Mouse (Mus musculus) stomach, embryonic 16.5 days (tissue): ENCODE results near the gene Fyb. TPM values are rescaled to one million over a fixed set of nuclear protein-coding genes. Genes with fewer than 3 reads are reported as not detected.

Experiments used
- ATAC-seq: fragments of 200-750 bp; cut with Nextera tagmentation; 2 replicates; pipeline ENCODE4 v1.8.0; 2017; ENCODE audit warnings: moderate number of reproducible peaks, moderate TSS enrichment; ENCODE audit not compliant: insufficient read depth, low FRiP score
- H3K27ac ChIP-seq: fragments of 300-500 bp; sonication (generic); 2 replicates; pipeline ENCODE4 v1.5.1; 2014; ENCODE audit warnings: low read length
- H3K27me3 ChIP-seq: fragments of 300-500 bp; sonication (generic); 2 replicates; pipeline ENCODE4 v1.6.1; 2014; ENCODE audit warnings: low read length, control low read depth, mixed read lengths; ENCODE audit not compliant: control insufficient read depth, insufficient read depth
- H3K36me3 ChIP-seq: fragments of 300-500 bp; sonication (generic); 2 replicates; pipeline ENCODE4 v1.6.1; 2014; ENCODE audit warnings: low read length; ENCODE audit not compliant: control insufficient read depth, insufficient read depth
- H3K4me1 ChIP-seq: fragments of 300-500 bp; sonication (generic); 2 replicates; pipeline ENCODE4 v1.6.1; 2014; ENCODE audit warnings: low read length, control low read depth, mixed read lengths; ENCODE audit not compliant: control insufficient read depth, insufficient read depth
- H3K4me2 ChIP-seq: fragments of 300-500 bp; sonication (generic); 2 replicates; pipeline ENCODE4 v1.6.1; 2014; ENCODE audit warnings: low read depth, low read length, mixed read lengths
- H3K4me3 ChIP-seq: fragments of 300-500 bp; sonication (generic); replicated peaks from 2 replicates; pipeline ENCODE4 v1.5.1; 2014; ENCODE audit warnings: mild to moderate bottlenecking, low read length
- H3K9ac ChIP-seq: fragments of 300-500 bp; sonication (generic); 2 replicates; pipeline ENCODE4 v1.6.1; 2014; ENCODE audit warnings: low read length
- H3K9me3 ChIP-seq: fragments of 300-500 bp; sonication (generic); replicated peaks from 2 replicates; pipeline ENCODE4 v1.6.1; 2016; ENCODE audit warnings: low read length, control low read depth; ENCODE audit not compliant: control insufficient read depth
- WGBS: fragments of 180-500 bp; shearing (Covaris S2); extraction: QIAGEN DNeasy Blood & Tissue Kit; methylation state at CpG from one replicate; pipeline ENCODE4 v1.1.7; 2014; 5-methylcytosine and 5-hydroxymethylcytosine counted together
- polyA plus RNA-seq: library from polyadenylated mRNA; unstranded; fragments of >200 nt; fragmentation: Nextera tagmentation; extraction: Ambion mirVana; gene quantifications from 2 replicates; pipeline ENCODE4 v1.2.1, GENCODE M21; 2015

The Fyb gene
- polyA plus RNA-seq, 1 experiment from 2014 or later, result 13.8 TPM

DNA sequence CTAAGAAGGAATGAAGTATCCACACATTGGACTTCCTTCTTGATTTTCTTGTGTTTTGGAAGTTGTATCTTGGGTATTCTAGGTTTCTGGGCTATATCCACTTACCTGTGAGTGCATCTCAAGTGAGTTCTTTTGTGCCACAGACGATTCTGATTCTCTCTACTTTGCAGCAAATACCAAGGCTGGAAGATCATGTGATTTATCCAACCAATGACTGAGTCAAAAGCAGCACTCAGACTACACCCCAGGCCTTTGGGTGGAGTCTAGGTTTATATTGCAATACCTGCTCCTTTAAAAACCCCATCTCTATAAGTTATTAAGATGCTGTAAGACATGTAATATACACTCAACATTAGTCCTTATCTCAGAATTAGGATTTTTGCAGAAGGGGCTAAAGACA lies 77.7 kb downstream of the Fyb start:
- no peaks in the 10 kb centered on the region for H3K27me3 ChIP-seq
- no peak overlapping the region for H3K4me3 ChIP-seq
- ATAC-seq, result no peak
- no peak overlapping the region for H3K27ac ChIP-seq
- no peak overlapping the region for H3K9ac ChIP-seq
- H3K36me3 ChIP-seq, result no peaks in the 10 kb centered on the region
- H3K9me3 ChIP-seq, result no peaks in the 10 kb centered on the region
- H3K4me1 ChIP-seq, result no peaks in the 10 kb centered on the region
- WGBS, result 66% methylated on average over 1 of the region's 1 CpGs
- H3K4me2 ChIP-seq, result no peak overlapping the region

GRCm38 (mm10) chr15:6601330-6601729 lies 78.7 kb downstream of the Fyb start:
- Histone ChIP-seq H3K4me1 (no peaks in the 10 kb centered on the region), H3K4me2 (no peak overlapping the region), H3K9me3 (no peaks in the 10 kb centered on the region), H3K27ac (no peak overlapping the region), H3K4me3 (no peak overlapping the region), H3K9ac (no peak overlapping the region), H3K27me3 (no peaks in the 10 kb centered on the region), H3K36me3 (no peaks in the 10 kb centered on the region)
- ATAC-seq, result no peak
- 72% methylated on average over 6 of the region's 6 CpGs for WGBS

GRCm38 (mm10) chr15:6602003-6602402 lies 79.3 kb downstream of the Fyb start:
- Histone ChIP-seq H3K4me3 (no peak overlapping the region), H3K4me2 (no peak overlapping the region), H3K27me3 (no peaks in the 10 kb centered on the region), H3K9ac (no peak overlapping the region), H3K4me1 (no peaks in the 10 kb centered on the region), H3K9me3 (no peaks in the 10 kb centered on the region), H3K27ac (no peak overlapping the region), H3K36me3 (no peaks in the 10 kb centered on the region)
- ATAC-seq, result no peak
- WGBS, result 78% methylated on average over 4 of the region's 4 CpGs

- H3K27ac ChIP-seq, result no peak overlapping the region
- no peaks in the 10 kb centered on the region for H3K4me1 ChIP-seq
- no peak overlapping the region for H3K9ac ChIP-seq
- 74% methylated on average over 5 of the region's 5 CpGs for WGBS
- no peaks in the 10 kb centered on the region for H3K36me3 ChIP-seq
- H3K9me3 ChIP-seq, result no peaks in the 10 kb centered on the region
- no peak overlapping the region for H3K4me3 ChIP-seq
- ATAC-seq, result no peak
- H3K4me2 ChIP-seq, result no peak overlapping the region
- no peaks in the 10 kb centered on the region for H3K27me3 ChIP-seq
These were observed 88.0 kb downstream of the Fyb start for GRCm38 (mm10) chr15:6610703-6611102.

DNA sequence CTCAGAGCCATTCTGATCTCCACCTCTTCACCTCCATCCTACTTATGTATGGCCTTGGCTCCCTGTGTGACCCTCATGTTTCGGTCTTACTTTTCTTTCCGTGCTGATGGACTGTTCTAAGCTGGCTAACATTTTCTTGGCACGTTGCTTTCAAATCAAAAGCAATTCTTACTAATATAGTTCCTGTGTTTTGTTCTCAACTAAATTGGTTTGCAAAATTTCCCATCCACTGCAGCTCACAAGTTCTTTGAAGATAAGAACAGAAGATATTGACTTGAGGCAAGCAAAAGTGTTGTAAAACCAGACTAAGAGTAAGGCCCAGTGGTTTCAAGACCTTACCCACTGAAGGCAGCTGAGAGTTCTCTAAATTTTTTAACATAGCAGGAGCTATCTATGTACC lies 90.2 kb downstream of the Fyb start:
- Histone ChIP-seq H3K4me2 (no peak overlapping the region), H3K4me3 (no peak overlapping the region), H3K9ac (no peak overlapping the region), H3K4me1 (no peaks in the 10 kb centered on the region), H3K36me3 (no peaks in the 10 kb centered on the region), H3K9me3 (no peaks in the 10 kb centered on the region), H3K27ac (no peak overlapping the region), H3K27me3 (no peaks in the 10 kb centered on the region)
- WGBS, result 76% methylated on average over 3 of the region's 3 CpGs
- no peak for ATAC-seq

DNA sequence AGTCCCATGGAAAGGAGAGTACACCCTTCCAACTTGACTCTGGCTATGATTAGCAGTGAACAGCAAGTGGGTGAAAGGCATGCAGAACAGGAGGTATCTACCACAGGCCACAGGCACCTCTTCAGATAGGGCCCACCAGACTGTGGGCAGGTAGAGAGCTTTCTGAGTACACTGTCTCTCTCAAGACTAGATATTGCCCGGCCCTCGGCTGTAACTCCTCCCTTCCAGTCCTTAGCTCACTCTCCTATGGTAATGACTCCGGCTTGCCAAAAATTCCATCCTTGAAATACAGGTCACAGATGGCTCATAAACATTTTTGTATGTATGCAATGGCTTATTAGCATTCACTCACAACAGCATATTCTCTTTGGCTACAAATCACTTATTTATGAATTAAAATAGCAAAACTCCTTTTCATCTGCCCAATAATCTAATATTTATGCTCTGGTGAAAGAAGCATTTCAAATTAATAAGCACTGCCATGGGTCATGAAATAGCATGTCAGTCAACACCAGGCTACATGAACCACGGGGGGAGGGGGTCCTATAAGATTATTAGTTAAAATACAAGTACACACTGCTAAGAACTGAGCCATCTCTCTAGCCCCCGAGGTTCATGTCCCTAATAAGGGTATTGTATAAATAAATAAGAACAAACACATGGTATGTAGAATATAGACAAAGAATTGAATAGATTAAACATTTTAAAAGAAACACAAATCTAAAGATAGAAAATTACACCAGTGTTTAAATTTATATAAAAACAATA lies 93.9 kb downstream of the Fyb start:
- Histone ChIP-seq H3K4me3 (no peak overlapping the region), H3K9me3 (no peaks in the 10 kb centered on the region), H3K9ac (no peak overlapping the region), H3K36me3 (no peaks in the 10 kb centered on the region), H3K4me2 (no peak overlapping the region), H3K27me3 (no peaks in the 10 kb centered on the region), H3K27ac (no peak overlapping the region), H3K4me1 (no peaks in the 10 kb centered on the region)
- ATAC-seq, result no peak
- WGBS, result 57% methylated on average over 5 of the region's 5 CpGs

GRCm38 (mm10) chr15:6619558-6620316 lies 97.1 kb downstream of the Fyb start:
- Histone ChIP-seq H3K36me3 (no peaks in the 10 kb centered on the region), H3K4me3 (no peak overlapping the region), H3K27ac (no peak overlapping the region), H3K9me3 (no peaks in the 10 kb centered on the region), H3K9ac (no peak overlapping the region), H3K4me2 (no peak overlapping the region), H3K27me3 (no peaks in the 10 kb centered on the region), H3K4me1 (no peaks in the 10 kb centered on the region)
- no peak for ATAC-seq
- 87% methylated on average over 12 of the region's 12 CpGs for WGBS

- Histone ChIP-seq H3K9me3 (no peaks in the 10 kb centered on the region), H3K27ac (no peak overlapping the region), H3K4me1 (peaks cover 4% of the 10 kb centered on the region; the same call in 1 of the 2 replicates), H3K27me3 (no peaks in the 10 kb centered on the region), H3K9ac (no peak overlapping the region), H3K4me2 (no peak overlapping the region), H3K36me3 (no peaks in the 10 kb centered on the region), H3K4me3 (no peak overlapping the region)
- 10% methylated on average over 5 of the region's 5 CpGs for WGBS
- no peak for ATAC-seq
These were observed 99.9 kb downstream of the Fyb start for GRCm38 (mm10) chr15:6622512-6622911.

GRCm38 (mm10) chr15:6623529-6624228 lies 101.0 kb downstream of the Fyb start:
- no peak overlapping the region for H3K4me2 ChIP-seq
- H3K27ac ChIP-seq, result no peak overlapping the region
- H3K4me1 ChIP-seq, result peaks cover 4% of the 10 kb centered on the region; the same call in 1 of the 2 replicates
- no peaks in the 10 kb centered on the region for H3K9me3 ChIP-seq
- H3K36me3 ChIP-seq, result no peaks in the 10 kb centered on the region
- no peak overlapping the region for H3K9ac ChIP-seq
- no peak overlapping the region for H3K4me3 ChIP-seq
- no peaks in the 10 kb centered on the region for H3K27me3 ChIP-seq
- no peak for ATAC-seq
- WGBS, result 82% methylated on average over 8 of the region's 8 CpGs
